Mouse (Mus musculus) left cerebral cortex, postnatal 4 days (tissue): ENCODE results near the gene Adipor2. TPM values are rescaled to one million over a fixed set of nuclear protein-coding genes. Genes with fewer than 3 reads are reported as not detected.
"Not testable (repeated sequence)": the region's sequence is repeated elsewhere in the genome, so short reads cannot be mapped to it uniquely, and the experiment has no call there.

Experiments
- DNase-seq: peaks from one replicate; pipeline ENCODE4 v3.0.0-alpha.2; 2022
- intact Hi-C: fragments of 180-260 bp; cut with DNase I; formaldehyde crosslinking; loops from one replicate; pipeline ENCODE4 v1.15.1; 2025
- total RNA-seq, 2 experiments: library from RNA; stranded (reverse); gene quantifications; 2 replicates each; pipeline ENCODE4 v1.2.3; 2021

The Adipor2 gene
- 10 to 100 TPM; 39.5 to 40.2 TPM for total RNA-seq

DNA sequence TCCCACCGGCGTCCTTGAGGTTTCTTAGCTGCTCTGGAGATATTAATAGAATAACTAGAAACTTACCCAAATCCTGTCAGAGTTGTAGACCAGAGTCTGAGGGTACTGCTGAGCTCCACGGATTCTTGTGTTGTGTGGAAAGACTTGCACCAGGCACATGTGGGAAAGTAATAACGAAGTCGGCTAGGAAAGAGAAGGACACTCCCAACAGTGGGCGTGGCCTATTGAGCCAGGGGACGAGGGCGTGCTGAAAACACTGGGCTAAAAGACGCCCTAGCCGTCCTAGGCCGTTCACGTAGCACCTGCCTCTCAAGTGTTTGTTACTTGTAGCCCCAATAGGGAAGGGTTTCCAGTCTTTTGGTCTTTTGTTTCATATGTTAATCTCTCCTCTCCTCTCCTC, at the start of gene Adipor2:
Gene Adipor2 (minus strand): TSS at position 351 of the 400 bp plus-strand sequence.
- no peak for DNase-seq
- intact Hi-C loops: no loop called here

- no peak for DNase-seq
- intact Hi-C loops: no loop called here
These were observed 48.7 kb upstream of the Adipor2 start for GRCm38 (mm10) chr6:119466161-119466560.

DNA sequence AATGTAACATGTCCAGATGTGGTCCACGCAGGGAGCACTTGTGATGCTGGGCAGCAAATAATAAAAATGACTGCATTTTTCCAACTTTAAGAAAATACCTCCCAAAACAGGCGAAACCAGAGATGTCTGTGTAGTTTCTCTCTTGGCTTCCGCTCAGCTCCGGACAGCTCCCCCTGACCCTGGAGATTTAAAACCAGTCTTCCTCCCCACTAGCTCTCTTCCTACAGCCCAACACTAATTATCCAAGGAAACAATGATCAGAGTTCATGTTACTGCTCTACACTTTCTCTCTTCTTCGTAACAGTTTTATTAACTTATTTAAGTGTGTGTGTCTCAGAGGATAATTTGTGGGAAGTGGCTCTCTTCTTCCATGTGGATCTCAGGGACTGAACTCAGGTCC, 42.9 kb upstream of the Adipor2 start:
- no peak for DNase-seq
- intact Hi-C loops: no loop called here

DNA sequence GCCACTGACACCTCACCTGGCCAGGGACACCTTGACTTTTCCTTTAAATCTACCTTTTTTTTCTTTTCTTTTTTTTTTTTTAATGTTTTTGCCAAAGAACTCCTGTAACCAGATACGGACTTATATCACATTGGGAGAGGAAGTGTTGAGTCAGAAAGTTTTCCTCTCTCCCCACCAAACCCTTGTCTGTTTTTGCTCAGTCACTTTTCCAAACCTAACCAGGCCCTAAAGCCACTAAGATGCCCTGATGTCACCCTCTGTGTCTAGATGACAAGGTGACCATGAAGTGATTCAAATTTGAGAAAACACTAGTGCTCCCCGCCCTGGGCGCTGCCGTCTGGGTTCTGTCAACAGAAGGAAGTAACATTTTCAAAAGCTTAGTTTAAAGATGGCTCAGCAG, 41.5 kb upstream of the Adipor2 start:
- DNase-seq: no peak
- intact Hi-C loops: no loop called here

- intact Hi-C loops: no loop called here
- no peak for DNase-seq
These were observed 40.7 kb upstream of the Adipor2 start for GRCm38 (mm10) chr6:119458166-119458565.

DNA sequence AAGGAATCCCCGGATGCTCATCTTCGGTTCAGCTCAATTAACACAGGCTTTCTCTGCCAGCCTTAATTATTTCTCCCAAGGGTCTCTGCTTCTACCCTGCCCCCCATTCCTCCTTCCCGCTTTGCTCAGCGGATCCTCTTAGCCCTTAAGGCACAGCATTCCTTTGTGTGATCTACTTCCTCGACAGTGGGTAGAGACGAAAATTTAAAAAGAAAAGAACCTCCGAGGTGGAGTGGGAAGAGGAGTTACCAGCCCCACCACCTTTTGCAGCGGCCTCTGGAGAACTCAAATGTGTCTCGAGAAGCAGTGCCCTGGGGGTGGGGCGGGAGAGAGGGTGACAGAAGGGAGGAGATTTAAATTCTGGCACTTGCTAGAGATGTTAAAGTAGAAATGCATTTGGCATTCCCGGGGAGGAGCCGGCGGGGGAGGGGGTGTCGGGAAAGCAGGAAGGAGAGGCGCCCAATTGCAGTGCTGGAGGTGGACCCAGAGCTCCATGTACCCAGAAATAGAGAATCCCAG, 34.5 kb upstream of the Adipor2 start:
- DNase-seq: peak; percentile 83
- intact Hi-C loops: no loop called here

DNA sequence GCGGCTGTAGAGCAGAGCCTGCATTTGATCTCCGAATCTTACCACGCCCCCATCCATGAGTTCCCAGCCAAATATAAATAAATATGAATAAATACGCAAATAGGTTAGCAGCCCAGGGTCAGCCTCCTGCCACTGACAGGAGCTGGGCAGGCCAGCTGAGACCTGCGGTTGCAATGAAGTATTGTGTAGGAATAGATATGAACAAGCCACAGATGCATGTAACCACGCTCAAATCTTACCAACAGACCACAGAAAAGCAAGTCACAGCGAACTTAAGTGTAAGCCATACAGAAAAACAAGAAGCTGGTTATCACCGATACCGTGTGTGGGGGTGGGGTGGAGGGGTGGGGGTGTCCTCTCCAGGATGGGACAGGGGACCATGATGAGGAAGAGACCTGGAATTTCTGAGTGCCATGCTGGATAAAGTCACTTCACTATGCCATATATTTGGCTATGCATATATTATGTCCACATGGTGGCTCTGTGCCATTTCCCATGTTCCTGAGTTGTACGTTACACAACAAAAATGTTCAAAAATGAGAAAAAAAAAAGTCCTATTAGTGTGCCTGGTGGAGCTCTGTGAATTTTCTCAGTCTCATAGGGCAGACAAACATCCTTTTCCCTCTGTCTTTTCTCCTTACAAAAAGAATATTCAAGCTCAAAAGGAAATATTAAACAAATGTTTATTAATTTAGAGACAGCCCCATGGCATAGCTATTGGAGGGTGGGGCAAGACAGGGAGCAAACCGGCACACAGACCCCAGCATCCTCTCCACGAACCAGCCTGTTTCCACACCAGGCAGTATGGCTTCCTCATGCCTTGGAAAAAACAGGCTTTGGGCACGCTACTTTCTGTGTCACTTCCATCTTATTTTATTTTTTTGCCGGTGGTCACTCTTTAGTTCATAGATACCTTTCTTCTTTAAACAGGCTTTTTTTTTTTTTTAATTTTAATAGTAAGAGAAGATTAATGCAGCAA, 33.8 kb upstream of the Adipor2 start:
- DNase-seq: no peak

GRCm38 (mm10) chr6:119449060-119449499, 31.6 kb upstream of the Adipor2 start:
- intact Hi-C loops: loop anchor here (10.0 kb wide), 1 partner anchor 824 kb away; no protein-coding TSS in a partner anchor
- DNase-seq: peak; percentile 67

More for the DNA sequence above, 33.8 kb upstream of the Adipor2 start:
- intact Hi-C loops: no loop called here

- intact Hi-C loops: loop anchor here (10.0 kb wide), 1 partner anchor 824 kb away; no protein-coding TSS in a partner anchor
These were observed 31.0 kb upstream of the Adipor2 start for GRCm38 (mm10) chr6:119448321-119449059.

DNA sequence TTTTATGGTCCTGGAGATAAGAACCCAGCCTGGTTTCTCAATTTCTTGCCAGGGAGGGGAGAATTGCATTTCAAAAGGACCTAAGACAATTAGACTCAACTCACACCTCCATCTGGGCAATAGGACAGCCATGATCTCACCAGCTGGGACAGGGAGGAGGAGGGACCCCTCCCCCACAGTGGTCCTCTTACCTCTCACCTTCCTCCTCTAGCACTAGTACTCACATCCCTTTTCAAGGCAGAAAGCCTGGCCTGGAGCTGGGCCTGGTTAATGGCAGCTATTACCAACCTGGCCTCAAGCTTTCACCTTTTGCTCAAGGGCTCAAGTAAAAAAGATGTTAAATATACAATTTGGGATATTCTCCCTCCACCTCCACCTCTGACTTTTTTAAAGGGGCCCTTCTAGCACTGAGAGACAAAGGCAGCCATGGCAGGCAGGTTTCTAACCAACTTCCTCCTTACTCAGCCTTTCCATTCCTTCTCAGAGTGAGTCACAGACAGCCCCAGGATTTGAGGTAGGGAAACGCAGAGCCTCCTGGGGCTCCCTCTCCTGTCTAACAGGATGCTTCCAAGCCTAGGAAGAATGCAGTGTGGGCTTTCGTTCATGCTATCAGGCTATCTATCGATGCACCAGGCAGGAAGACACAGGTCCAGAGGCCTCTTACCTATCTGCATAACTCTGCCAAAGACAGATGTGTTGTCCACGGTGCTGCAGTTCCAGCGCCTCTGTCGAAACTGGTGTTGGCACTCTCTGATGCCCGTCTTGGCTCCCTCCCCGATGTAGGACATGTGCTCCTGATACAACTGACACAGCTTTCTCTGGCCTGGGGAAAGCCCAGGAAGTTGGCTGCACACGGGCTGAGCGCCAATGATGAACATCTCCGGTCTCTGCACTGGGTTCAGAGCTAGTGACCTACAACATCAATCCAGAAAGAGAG, 28.4 kb upstream of the Adipor2 start:
- no peak for DNase-seq

More at GRCm38 (mm10) chr6:119448321-119449059, 31.0 kb upstream of the Adipor2 start:
- no peak for DNase-seq

DNA sequence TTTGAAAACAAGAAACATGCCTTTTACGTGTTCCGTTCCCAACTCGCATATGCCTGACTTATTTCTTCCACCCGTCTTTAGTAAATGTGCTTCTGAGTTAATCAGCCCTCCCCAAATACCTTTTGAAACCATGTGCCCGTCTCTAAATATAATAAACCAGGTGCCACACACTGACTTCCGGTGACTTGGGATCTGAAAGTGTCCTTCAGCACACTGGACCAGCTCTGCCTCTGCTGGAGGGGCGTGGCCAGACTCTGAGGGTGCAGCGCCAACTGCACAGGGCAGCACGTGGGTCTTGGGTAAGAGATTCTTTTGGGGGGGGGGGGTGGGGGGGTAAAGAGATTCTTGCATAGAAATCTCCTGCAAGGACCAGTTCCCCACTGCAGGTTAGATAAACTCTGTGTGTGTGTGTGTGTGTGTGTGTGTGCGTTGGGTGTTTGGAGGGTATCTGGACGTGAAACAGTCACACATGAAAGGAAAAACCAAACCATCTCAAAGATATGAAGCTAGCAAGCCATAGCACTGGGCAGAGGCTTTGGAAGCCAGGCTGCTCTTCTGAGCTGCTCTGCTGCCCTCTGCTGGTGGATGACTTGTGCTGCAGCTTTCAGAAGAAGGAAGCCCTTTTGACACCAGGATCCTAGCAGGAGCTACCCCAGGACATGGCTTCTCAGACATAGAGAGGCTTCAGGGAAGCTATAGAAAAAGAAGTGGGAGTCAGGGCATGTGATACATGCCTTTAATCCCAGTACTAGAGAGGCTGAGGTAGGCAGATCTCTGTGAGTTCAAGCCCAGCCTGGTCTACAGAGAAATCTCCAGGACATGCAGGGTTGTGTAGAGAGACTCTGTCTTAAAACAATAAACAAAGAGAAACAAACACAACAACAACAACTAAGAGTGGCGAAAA, 26.5 kb upstream of the Adipor2 start:
- DNase-seq: peak; percentile 85
- intact Hi-C loops: loop anchor here (10.0 kb wide), 1 partner anchor 819 kb away; no protein-coding TSS in a partner anchor

More for the DNA sequence above, 28.4 kb upstream of the Adipor2 start:
- intact Hi-C loops: loop anchor here (10.0 kb wide), 1 partner anchor 821 kb away; no protein-coding TSS in a partner anchor

DNA sequence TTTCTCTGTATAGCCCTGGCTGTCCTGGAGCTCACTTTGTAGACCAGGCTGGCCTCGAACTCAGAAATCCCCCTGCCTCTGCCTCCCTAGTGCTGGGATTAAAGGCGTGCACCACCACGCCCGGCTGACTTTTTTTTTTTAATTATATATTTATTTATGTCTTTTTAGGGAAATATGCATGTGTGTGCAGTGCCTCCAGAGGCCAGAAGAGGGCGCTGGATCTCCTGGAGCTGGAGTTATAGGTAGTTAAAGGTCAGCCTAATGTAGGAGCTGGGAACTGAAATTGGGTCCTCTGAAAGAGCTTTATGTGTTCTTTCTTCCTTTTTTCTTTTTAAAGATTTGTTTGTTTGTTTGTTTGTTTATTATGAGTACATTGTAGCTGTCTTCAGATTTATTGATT, 25.2 kb upstream of the Adipor2 start:
- not testable (repeated sequence) for DNase-seq
- intact Hi-C loops: loop anchor here (10.0 kb wide), 1 partner anchor 818 kb away; no protein-coding TSS in a partner anchor

DNA sequence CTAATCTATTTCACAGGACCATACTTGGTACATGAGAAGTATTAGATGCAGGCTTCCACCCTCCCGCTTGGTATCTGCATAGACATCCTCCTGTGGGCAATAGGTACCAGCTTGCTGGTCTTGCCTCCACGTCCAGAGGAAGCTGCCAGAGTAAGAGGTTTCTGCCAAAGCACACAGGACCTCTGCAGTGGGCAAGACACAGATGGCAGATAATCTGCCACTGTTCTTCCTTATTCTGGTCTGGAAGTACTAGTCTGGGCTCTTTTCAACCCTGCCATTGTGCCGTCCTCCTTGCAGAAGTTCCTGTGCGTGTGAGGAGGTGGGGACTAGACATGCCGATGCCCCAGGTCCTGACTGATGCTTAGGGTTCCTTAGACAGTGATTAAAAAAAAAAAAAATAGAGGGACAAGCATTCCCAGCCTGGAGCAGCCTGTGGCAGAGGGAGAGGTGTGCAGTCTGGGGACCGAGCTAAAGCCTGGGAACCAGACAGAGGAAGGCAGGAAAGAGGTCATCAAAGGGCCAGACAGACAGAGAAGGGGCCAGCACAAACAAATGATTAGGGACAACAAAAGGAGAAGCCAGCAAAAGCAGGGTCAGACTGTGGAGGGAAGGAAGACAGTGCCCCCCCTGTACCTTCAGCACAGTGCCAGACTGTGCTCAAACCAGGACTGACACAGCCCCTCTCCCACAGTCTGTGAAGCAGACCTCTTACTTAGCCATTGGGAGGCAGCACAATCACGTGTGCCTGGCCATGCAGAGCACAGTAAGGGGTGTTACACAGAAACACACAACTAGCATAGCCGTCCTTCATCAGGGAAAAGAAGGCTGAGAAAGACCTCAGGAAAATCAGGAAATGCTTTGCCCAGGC, 20.6 kb upstream of the Adipor2 start:
- DNase-seq: no peak
- intact Hi-C loops: loop anchor here (10.0 kb wide), 1 partner anchor 83 kb away; no protein-coding TSS in a partner anchor

GRCm38 (mm10) chr6:119434394-119434793, 16.9 kb upstream of the Adipor2 start:
- intact Hi-C loops: loop anchor here (5.0 to 10.0 kb wide), 2 partner anchors 80 to 212 kb away; no protein-coding TSS in a partner anchor
- no peak for DNase-seq

GRCm38 (mm10) chr6:119431751-119432324, 14.3 kb upstream of the Adipor2 start:
- no peak for DNase-seq
- intact Hi-C loops: loop anchor here (5.0 to 10.0 kb wide), 2 partner anchors 77 to 210 kb away; no protein-coding TSS in a partner anchor

GRCm38 (mm10) chr6:119430508-119430907, 13.0 kb upstream of the Adipor2 start:
- intact Hi-C loops: loop anchor here (5.0 to 10.0 kb wide), 2 partner anchors 76 to 208 kb away; no protein-coding TSS in a partner anchor
- DNase-seq: peak; percentile 44

GRCm38 (mm10) chr6:119429311-119429710, 11.8 kb upstream of the Adipor2 start:
- intact Hi-C loops: no loop called here
- no peak for DNase-seq
